Mouse (Mus musculus) C2C12 (cell line): ENCODE data around the gene Adcy7. TPM values are rescaled to one million over a fixed set of nuclear protein-coding genes. Genes with fewer than 3 reads are reported as not detected.

ENCODE experiments used
- H3K27me3 ChIP-seq: one replicate; pipeline ENCODE4 v1.6.1; 2011; ENCODE audit not compliant: control insufficient read depth, insufficient read depth, insufficient read length
- H3K36me3 ChIP-seq: one replicate; pipeline ENCODE4 v1.6.1; 2011; ENCODE audit not compliant: control insufficient read depth, insufficient read depth
- H3K4me3 ChIP-seq: one replicate; pipeline ENCODE4 v1.5.1; 2011; ENCODE audit warnings: mild to moderate bottlenecking, control low read depth; ENCODE audit not compliant: poor library complexity, insufficient read depth, severe bottlenecking
- H3K79me2 ChIP-seq: one replicate; pipeline ENCODE4 v1.6.1; 2011; ENCODE audit not compliant: control insufficient read depth, insufficient read depth
- H3K79me3 ChIP-seq: one replicate; pipeline ENCODE4 v1.6.1; 2011; ENCODE audit warnings: low read depth, control low read depth
- H3ac ChIP-seq: one replicate; pipeline ENCODE3; 2011; ENCODE audit warnings: low read depth; ENCODE audit not compliant: control insufficient read depth, insufficient read length
- CEBPB ChIP-seq: IDR thresholded peaks from one replicate; pipeline ENCODE4 v1.6.1; 2011; ENCODE audit warnings: low read depth, mild to moderate bottlenecking, control low read depth, moderate library complexity
- CTCF ChIP-seq: IDR thresholded peaks from one replicate; pipeline ENCODE4 v1.5.1; 2011; ENCODE audit not compliant: control insufficient read depth, insufficient read depth, insufficient read length
- FOSL1 ChIP-seq: IDR thresholded peaks from one replicate; pipeline ENCODE4 v1.8.0; 2011; ENCODE audit warnings: mild to moderate bottlenecking, low read length; ENCODE audit not compliant: poor library complexity, insufficient read depth, severe bottlenecking
- MAX ChIP-seq: IDR thresholded peaks from one replicate; pipeline ENCODE4 v1.6.1; 2011; ENCODE audit warnings: mild to moderate bottlenecking, control low read depth
- MYOD1 ChIP-seq: IDR thresholded peaks from one replicate; pipeline ENCODE4 v1.6.1; 2011; ENCODE audit warnings: low read depth; ENCODE audit not compliant: control insufficient read depth, insufficient read length
- MYOG ChIP-seq: IDR thresholded peaks from one replicate; pipeline ENCODE4 v1.6.1; 2011; ENCODE audit not compliant: control insufficient read depth, insufficient read length; ENCODE audit errors: extremely low read depth
- USF1 ChIP-seq: IDR thresholded peaks from one replicate; pipeline ENCODE4 v1.6.1; 2011; ENCODE audit warnings: low read depth, mild to moderate bottlenecking, control low read depth, moderate library complexity
- polyA plus RNA-seq: library from polyadenylated mRNA; unstranded; fragments of >200 nt; fragmentation: generic; extraction: Trizol; gene quantifications from one replicate; pipeline ENCODE4 v1.2.1, GENCODE M21; 2012; ENCODE audit warnings: missing spikeins

The Adcy7 gene
- polyA plus RNA-seq, 1 experiment = 66.9 TPM

- Histone ChIP-seq H3K79me3 (no peaks in the 10 kb centered on the region), H3K4me3 (no peak overlapping the region), H3K79me2 (no peaks in the 10 kb centered on the region), H3K27me3 (no peaks in the 10 kb centered on the region), H3ac (no peak overlapping the region), H3K36me3 (peaks cover 100% of the 10 kb centered on the region)
- TF ChIP-seq MYOD1 (no peak), MYOG (no peak), USF1 (no peak), FOSL1 (no peak), CTCF (no peak), CEBPB (no peak), MAX (no peak)
Observed at GRCm38 (mm10) chr8:88328689-88329088, 56.5 kb downstream of the Adcy7 start.

- Histone ChIP-seq H3K79me2 (no peaks in the 10 kb centered on the region), H3K27me3 (no peaks in the 10 kb centered on the region), H3K4me3 (no peak overlapping the region), H3ac (no peak overlapping the region), H3K79me3 (no peaks in the 10 kb centered on the region), H3K36me3 (peaks cover 94% of the 10 kb centered on the region)
- TF ChIP-seq MYOG (no peak), CTCF (no peak), MYOD1 (no peak), FOSL1 (no peak), CEBPB (no peak), MAX (no peak), USF1 (no peak)
Observed at GRCm38 (mm10) chr8:88330816-88331215, 58.6 kb downstream of the Adcy7 start.

DNA sequence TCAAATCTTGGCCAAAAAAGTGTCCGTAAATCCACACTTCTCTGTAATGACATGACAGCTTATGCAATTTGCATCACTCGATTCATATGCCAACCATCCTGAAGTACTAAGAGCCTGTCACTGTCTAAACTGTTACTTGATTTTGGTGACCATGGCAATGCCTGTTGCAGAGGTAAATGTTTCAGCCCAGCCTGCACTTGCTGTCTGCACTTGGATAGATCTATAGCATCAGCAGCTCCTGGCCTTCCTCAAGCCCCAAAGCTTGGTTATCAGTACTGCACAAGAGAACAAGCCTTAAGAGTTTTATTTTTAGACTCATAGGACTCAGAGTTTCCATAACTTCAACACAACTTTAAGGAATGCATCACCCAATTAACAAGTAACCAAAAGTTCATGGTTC is 62.2 kb downstream of the Adcy7 start:
- Histone ChIP-seq H3ac (no peak overlapping the region), H3K36me3 (peaks cover 91% of the 10 kb centered on the region), H3K79me2 (no peaks in the 10 kb centered on the region), H3K79me3 (no peaks in the 10 kb centered on the region), H3K4me3 (no peak overlapping the region), H3K27me3 (no peaks in the 10 kb centered on the region)
- TF ChIP-seq CTCF = no peak
- TF ChIP-seq FOSL1 = no peak
- no peak for TF ChIP-seq USF1
- TF ChIP-seq CEBPB = no peak
- TF ChIP-seq MYOG = no peak
- TF ChIP-seq MAX = no peak
- TF ChIP-seq MYOD1 = no peak

GRCm38 (mm10) chr8:88334975-88335374 is 62.8 kb downstream of the Adcy7 start:
- H3K27me3 ChIP-seq = no peaks in the 10 kb centered on the region
- TF ChIP-seq MAX (no peak), USF1 (no peak), MYOD1 (no peak), CTCF (no peak)

DNA sequence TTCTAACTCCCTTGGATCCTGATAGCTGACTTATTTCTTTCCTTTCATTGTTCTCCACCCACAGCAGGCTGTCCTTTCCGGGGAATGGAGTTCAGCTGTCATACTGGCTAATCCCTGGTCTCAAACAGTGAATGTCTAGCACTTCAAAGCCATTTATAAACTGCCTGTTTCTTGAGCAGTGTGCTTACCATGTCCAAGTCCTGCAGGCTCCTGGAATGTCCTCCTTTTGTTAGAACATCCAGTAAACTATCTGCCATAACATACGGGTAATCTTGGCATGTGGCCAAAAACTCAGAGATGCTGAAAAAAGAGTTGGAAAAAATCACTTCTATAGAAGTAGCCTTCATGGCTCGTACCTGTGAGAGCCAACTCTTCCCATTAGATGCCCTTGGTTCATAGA is 67.0 kb downstream of the Adcy7 start:
- Histone ChIP-seq H3K36me3 (peaks cover 84% of the 10 kb centered on the region), H3K27me3 (no peaks in the 10 kb centered on the region), H3K4me3 (no peak overlapping the region), H3K79me2 (no peaks in the 10 kb centered on the region), H3ac (no peak overlapping the region), H3K79me3 (no peaks in the 10 kb centered on the region)
- no peak for TF ChIP-seq CTCF
- no peak for TF ChIP-seq USF1
- no peak for TF ChIP-seq FOSL1
- TF ChIP-seq CEBPB = no peak

More at GRCm38 (mm10) chr8:88334975-88335374, 62.8 kb downstream of the Adcy7 start:
- no peaks in the 10 kb centered on the region for H3K79me3 ChIP-seq
- no peak overlapping the region for H3ac ChIP-seq
- H3K4me3 ChIP-seq = no peak overlapping the region
- peaks cover 91% of the 10 kb centered on the region for H3K36me3 ChIP-seq
- H3K79me2 ChIP-seq = no peaks in the 10 kb centered on the region

DNA sequence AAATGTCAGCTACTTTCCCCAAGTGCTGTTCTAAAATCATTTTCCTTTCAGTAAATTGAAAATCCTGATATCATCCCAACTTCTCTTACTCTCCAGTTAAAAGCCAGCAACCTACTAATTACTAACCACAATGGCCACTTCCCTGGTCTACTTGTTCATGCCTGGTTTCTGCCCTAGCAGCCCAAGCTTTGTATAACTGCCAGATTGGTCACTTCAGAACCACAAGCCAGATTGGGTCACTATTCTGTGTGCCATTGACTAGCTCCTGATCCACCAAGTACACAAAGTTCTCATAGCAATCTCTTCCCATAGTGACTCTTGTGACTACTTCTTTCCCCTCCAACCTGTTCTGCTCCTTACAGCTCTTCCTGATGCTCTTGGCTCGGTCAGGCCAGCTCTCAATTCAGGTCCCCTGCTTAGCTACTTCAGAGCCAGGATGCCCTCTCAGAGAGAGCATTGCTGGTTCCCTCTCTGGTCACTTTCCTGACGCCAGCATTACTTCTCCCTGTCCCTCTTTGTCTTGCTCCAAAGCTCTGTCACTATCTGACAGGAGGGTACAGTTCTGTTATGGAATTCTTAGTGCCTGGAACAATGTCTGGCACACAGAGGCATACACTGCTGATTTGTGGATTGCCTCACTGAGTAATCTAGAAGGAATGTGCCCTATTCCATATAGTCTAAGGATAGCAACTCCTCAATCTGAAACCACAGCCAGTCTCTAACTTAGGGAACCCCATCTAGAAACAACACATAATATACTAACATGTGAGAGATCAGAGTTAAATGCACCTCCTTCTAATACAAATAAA is 67.9 kb downstream of the Adcy7 start:
- Histone ChIP-seq H3ac (no peak overlapping the region), H3K79me2 (no peaks in the 10 kb centered on the region), H3K79me3 (no peaks in the 10 kb centered on the region), H3K36me3 (peaks cover 84% of the 10 kb centered on the region), H3K27me3 (no peaks in the 10 kb centered on the region), H3K4me3 (no peak overlapping the region)
- TF ChIP-seq MYOD1 (no peak), USF1 (no peak), CEBPB (no peak), MYOG (no peak), FOSL1 (no peak)
